Mouse (Mus musculus): ENCODE measurements around the gene Mup16.
"Not testable (repeated sequence)": the region's sequence is repeated elsewhere in the genome, so short reads cannot be mapped to it uniquely, and the experiment has no call there.

The Mup16 gene

GRCm38 (mm10) chr4:61519431-61519830, at the start of gene Mup16:
Gene Mup16, minus strand, starts transcription at chr4:61519531.
- not testable (repeated sequence) for DNase-seq

DNA sequence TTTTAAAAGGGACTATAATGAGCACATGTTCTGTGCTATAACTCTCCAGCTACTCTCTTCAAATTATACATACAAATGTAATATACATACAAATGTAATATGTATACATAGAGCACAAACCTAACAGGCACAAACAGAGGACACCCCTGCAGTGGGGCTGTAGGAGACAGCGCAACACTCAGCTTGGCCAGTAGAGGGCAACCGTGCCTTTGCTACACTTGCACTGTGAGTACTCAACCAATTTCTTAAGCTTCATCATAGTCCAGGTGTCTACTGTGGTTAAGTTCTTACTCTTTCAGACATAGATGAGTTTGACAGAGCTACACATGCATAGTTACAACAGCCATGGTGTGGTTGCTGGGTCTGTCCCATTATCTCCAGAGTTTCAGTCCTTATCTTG, 36.6 kb upstream of the Mup16 start:
- peak; percentile 6 for DNase-seq
